Mouse (Mus musculus): ENCODE data around the gene Rbm24.

GRCm38 (mm10) chr13:46418731-46419545 is 704 bp downstream of the Rbm24 start:
- no peak for TF ChIP-seq CTCF (IDR thresholded peaks at IDR 0.05; ENCODE audit: low read depth, low read length)
- no peak for TF ChIP-seq POLR2A (IDR thresholded peaks at IDR 0.05; ENCODE audit: insufficient read depth, low read length)
- TF ChIP-seq EP300 (IDR thresholded peaks at IDR 0.05; ENCODE audit: insufficient read depth, low read depth, low read length) = no peak

Data from ES-Bruce4 (cell line).